Mouse (Mus musculus): ENCODE results near the gene Lypd6.

DNA sequence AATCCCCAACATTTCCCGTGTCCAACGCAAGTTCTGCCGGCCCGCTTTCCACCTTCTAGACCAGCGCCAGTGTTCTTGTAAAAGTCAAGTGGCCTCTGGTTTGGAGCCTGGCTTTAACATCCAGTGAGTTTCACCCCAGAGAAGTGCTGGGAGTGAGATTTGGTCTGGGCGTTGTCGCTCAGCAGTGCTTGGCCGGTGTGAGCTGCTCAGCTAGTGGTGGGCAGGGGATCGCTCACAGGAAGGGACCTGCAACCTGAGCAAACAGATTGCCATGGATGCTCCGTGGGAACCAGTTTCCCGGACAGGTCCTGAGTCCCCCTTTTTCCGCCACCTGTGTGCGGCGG is 355 bp upstream of the Lypd6 start:
- TF ChIP-seq CTCF (IDR thresholded peaks at IDR 0.05; ENCODE audit: low read depth) (no peak), EP300 (IDR thresholded peaks at IDR 0.05; ENCODE audit: low read depth) (no peak)

All from liver, postnatal 0 days (tissue).